Mouse (Mus musculus): ENCODE measurements at regions not wholly inside any gene's neighbourhood (a gene's known extent, or its start where the extent isn't known, plus 50 kb on each side); places are given as distances from the start of the nearest gene placed in this dataset.

DNA sequence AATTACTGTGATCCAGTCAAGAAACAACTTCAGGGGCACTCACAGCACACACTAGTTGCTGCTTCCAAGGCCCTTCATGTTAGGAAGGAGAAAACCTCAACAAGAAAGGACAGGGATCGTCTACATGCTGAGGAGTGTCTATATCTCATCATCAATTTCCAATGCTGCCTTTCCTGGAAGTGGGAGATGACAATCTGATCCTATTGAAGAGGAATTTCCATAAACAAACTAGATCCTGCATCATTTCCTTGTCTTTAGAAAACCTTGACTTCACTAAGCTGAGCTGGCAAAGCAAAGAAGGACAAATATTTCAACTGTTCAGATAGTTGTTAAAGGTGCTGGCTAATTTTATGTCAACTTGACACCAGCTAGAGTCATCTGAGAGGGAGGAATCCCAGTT is 83.5 kb upstream of the Rapgef5 start:
- DNase-seq, result no peak

DNA sequence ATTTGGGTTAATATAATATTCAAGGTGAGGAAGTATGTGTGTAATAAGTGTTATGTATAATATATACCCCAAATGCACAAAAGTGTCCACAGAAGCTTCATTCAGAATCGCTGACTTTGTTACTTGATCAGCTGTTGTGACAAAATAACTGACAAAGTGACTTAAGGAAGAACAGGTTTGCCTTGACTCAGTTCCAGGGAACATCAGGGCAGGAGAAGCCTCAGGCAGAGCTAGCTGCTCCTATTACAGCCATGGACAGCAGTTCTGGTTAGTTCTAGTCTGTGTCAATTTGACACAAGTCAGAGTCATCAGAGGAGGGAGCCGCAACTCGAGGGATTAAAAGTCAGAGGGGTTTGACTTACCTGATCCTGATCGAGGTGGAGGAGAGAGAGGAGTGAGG is 79.3 kb upstream of the Rapgef5 start:
- DNase-seq, result no peak

DNA sequence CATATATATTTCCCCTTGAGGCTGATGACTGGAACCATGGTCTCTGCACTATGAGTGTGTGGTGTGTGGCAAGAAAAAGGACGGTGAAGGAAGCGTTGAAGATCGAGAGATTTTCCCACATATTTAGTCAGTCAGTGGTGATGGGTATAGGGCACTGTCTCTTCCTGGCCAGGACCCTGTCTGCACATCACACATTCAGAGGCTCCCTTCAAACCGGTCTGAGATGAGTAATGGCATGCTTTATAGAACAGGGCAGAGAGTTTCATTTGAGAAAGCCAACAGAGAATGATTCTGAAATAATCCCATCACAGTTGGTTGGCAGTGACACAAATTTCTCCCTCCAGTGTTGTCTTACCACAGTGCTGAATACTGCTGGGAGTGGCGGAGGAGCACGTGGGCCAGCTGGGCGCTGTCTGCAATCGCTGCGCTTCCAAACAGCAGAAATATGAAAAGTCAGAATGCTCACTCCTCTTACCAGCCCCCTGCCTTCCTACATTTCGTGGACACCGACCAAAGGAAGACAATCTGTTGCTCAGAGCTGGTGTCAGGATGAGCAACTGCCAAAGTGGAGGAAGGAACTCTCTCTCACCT is 77.2 kb upstream of the Rapgef5 start:
- no peak for DNase-seq

DNA sequence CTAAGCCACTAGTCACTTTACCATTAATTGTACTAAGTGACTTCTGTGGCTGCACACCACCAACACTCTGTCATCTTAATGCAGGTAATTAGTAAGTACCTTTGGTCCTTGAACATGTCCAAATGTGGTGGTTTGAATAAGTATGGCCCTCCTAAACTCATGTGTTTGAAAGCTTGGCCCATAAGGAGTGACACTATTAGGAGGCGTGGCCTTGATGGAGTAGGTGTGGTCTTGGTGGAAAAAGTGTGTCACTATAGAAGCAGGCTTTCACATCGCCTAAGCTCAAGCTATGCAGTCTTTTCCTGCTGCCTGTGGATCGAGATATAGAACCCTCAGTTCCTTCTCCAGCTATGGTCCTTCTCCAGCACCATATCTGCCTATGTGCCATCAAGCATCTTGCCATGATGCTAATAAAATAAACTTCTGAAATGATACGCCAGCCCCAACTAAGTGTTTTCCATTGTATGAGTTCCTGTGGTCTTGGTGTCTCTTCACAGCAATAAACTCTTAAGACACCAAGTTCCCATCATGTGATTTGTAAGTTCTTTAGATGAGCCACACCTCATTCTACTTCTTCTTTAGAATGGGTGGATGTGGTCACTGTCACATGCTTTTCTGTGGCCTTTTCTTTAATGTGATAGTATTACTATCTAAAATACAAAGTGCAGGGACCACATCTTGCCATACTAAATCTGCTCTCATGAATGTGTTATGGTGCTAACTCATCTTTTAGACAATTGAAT is 71.9 kb upstream of the Rapgef5 start:
- no peak for DNase-seq

DNA sequence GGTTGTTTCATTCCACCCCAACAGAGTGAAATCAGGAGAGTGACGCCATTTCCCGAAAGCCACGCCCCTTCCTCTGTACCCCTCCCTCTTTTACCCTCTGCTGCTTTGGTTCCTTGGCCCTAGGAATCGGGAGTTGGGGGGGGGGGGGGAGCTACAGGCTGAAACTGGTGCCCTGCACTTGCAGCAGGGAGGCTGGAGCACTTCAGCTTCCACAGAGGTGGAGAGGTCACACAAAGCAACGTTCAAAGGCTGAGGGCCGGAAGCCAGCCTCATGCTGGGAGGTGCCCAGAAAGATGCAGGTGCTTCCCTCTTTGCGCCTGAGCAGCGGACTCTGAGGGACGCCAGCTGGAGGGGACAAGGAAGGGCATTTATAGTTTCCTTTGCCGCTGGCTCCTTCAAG is 69.1 kb upstream of the Rapgef5 start:
- DNase-seq, result peak; percentile 62

DNA sequence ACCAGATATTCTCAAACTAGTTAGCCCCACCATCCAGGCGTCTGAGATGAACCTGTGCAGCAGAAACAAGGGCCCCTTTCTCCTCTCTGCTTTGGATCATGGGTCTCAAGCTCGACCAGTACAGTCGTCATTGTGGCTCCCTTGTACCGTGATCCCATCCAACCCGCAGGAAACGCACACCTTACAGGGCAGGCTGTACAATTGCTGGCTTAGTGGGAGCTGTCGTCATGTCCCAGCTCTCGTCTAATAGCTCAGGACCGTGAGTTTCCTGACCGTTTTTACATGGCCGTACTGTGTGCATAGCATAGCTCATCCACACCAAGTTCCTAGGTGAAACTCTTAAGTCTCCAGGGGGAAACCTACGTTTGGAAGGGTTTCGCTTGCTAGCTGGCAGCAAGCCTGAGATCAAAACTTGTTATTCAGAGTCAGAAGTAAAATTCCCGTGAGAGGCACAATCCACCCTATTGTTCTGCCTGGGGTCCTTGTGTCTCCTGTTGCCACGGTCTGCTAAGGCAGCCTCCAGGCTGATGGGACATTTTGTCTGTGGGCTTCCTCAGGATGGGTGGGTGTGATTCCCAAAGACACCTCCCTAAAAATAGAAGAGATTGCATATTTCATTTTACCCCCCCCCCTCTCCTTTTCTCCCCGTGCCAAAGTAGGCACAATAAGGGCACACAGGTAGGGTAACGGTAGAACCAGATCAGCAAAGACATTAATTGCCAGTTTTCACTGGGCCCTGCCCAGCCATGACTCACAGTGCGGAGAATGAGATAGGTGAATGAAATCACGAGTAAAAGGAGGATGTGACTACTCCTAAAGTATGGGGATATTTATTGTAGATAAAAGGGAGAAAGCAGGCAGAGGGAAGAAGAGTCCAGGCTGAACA is 68.2 kb upstream of the Rapgef5 start:
- peak; percentile 10 for DNase-seq

DNA sequence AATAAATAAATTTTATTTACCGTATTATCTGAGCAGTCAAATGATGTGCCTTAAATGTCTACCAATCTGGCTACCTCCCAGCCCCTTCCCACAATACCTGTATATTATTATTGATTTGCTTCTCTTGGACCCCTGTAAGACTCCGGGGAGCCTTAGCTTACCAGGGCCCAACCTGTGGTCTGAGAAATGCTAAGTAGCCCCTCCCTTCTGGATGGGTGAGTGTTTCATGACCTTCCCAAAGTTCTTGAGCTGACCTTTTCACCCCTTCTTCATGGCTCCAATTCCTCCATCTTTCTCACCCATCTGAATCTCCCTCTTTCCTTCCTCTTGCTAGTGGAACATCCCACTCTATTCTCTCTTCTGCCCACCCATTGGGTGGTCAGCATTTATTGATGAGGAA is 67.2 kb upstream of the Rapgef5 start:
- DNase-seq, result no peak

DNA sequence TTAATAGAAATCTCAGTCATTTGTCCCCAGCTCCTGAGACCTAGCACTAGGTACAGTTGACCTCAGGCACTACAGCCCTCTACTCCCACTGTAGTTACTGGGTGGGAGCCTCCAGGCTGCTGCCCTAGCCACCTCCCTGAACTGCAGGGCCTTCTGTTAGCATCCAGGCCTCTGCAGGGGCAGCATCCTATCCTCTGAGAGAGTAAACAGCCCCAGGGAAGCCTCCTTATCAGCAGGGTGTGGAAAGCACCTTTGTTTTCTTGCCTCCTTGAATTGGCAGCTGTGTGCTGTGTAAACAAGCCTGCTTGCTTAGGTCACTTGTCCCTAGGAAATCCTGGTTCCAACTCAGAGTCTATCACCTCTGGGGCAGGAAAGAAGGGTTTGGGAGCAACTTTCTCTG is 66.2 kb upstream of the Rapgef5 start:
- peak; percentile 12 for DNase-seq

DNA sequence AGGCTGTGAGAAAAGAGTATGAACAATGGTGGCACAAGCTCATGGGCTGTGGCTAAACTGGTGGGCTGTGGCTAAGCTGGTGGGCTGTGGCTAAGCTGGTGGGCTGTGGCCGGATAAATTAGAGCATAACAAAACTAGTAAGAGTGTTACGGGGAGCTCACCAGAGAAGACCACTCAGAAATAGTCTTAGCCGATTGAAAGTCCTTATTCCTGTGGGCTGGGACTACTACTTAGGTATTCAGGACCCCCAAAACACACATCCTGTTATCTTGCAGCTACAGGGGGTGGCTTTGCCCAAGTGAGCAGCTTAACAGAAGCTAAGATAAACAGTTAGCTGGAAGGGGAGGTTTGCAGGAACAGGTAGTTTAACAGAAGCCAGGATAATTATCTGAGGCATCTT is 65.4 kb upstream of the Rapgef5 start:
- no peak for DNase-seq

DNA sequence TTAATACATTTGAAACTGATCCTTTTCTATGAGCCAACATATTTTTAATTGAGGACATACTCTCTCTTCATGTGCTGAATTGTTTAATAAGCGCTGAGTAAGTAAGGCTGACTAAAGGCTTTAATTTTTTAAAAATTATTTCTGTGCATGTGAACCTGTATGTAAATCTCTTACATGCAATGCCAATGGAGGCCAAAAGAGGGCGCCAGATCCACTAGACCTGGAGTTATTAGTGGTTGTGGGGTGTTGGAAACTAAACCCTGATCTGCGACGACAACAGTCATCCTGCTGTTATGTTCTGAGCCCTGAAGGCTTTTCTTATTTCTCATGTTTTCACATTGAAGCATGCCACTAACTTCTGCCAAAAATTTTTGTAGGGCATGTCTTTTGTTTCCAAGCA is 64.8 kb upstream of the Rapgef5 start:
- DNase-seq, result no peak

DNA sequence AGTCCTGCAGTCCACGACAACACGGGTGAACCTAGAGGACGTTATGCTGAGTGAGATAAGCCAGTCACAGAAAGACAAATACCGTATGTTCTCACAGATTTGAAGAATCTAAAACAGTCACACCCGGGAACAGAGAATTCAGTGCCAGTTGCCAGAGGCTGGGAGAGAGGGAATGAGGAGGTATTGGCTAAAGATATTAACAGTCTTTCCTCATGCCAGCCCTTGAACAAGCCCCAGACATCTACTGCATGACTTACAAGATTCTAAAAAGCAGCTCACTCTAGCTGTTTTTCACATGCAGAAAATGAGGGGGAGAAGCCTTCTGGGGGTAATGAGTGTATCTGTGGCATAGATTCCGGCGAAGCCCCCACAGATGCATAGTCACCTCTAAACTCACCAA is 60.5 kb upstream of the Rapgef5 start:
- DNase-seq, result no peak

DNA sequence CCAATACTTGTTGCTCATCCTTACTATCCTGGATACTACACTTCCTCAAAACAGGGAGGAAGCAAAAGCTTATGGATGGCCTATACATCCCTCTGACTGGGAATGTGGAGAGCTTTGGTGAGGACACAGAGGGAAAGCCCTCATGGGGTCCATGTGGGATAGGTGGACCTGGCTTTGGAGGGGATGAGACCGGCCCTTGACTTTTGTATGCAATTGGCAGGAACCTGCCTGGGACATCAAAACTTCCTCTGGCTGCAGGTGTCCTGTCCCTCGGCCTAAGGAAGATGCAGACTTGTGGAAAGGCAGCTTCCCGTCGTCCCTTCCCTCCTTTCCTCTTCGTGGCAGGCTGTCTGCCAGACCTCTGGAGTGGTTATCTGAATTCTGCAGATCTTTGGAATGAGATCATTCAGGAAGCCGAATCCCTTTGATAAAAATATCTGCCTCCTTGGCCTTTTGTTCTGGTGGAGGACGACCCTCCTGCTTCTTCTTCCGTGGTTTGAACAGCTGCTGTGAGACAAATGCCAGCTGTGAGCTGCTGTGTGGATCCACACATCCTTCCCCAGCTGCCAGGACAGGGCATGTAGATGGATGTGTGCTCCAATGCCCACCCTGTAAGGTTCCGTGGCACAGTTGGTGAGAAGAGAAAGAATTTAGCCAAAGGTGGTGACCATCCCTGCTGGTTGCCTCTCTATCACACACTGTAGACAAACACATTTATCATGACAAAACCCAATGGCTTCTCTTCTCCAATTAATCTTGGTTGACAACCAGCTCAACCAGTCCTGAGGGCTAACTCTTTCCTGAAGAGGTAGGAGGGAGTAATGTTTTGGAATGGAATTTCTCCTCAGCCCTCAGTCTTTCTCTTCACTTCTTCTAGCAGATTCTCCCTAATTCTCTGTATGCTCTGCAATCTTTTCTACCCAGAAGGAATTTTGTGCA is 57.9 kb upstream of the Rapgef5 start:
- peak; percentile 71 for DNase-seq

DNA sequence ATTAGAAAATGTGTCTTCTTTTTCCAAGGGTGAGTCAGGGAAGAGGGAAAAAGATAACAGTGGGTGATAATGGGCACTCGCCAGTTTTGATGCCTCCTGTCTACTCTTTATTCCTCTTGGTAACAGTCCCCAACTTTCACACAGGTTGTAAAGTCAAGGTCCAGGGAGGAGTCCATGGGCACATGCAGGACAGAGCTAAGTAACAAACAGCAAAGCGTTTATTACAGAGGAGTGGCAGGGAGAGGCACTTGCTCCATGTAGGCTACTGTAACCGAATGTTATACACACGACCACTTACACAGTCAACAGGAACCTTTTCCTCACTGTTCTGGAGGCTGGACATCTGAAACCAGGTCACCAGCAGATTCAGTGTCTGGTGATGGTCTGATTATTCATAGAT is 56.7 kb upstream of the Rapgef5 start:
- DNase-seq, result no peak

DNA sequence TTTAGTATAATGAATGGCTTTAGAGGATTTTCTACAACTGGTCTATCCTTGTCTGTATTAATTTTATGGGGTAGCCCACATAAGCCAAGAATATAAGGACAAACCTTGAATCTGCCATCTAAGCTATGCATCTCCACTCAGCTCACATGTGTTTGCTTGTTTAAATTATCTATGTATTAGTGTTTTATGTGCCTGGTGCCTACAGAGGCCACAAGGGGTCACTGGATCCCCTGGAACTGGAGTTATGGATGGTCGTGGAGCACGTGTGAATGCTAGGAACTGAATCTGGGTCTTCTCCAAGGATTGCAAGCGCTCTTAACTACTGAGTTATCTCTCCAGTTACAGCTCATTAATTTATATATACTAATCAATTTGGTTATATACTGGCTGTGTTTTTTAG is 51.1 kb upstream of the Rapgef5 start:
- DNase-seq, result no peak

DNA sequence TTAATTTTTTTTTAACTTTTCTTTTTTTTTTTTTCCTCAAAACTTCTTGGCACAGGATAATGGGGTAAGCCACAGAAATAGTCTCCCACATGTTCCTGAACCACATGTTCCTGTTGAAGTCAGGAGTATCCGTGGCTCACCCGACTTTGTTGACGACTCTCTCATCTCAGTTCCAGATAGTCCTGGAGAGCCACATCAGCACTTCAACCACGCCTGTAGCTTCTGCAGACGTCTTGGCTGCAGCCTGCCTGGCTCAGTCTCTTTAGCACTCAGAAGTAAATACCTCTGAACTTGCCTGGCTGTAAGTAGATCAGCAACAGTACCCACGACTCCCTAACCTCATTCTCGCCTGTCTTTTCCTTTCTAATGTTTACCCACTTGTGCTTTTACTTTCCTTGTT is 50.3 kb upstream of the Rapgef5 start:
- no peak for DNase-seq
